Mouse (Mus musculus) liver, postnatal 0 days (tissue): ENCODE results near the gene Tm2d3. TPM values are rescaled to one million over a fixed set of nuclear protein-coding genes. Genes with fewer than 3 reads are reported as not detected.

Source experiments
- ATAC-seq: fragments of 200-750 bp; cut with Nextera tagmentation; 2 replicates; pipeline ENCODE4 v1.8.0; 2017; ENCODE audit warnings: mild to moderate bottlenecking, moderate library complexity
- DNase-seq: peaks from one replicate; pipeline ENCODE4 v3.0.0-alpha.2; 2016
- H3K27ac ChIP-seq: fragments of 300-500 bp; sonication (generic); 2 replicates; pipeline ENCODE4 v1.5.1; 2014; ENCODE audit warnings: antibody characterized with exemption, moderate library complexity, mild to moderate bottlenecking, low read depth
- H3K27me3 ChIP-seq: fragments of 300-500 bp; sonication (generic); 2 replicates; pipeline ENCODE4 v1.6.1; 2014; ENCODE audit warnings: low read length, control low read depth, mixed read lengths; ENCODE audit not compliant: insufficient read depth
- H3K36me3 ChIP-seq: fragments of 300-500 bp; sonication (generic); replicated peaks from 2 replicates; pipeline ENCODE4 v1.6.1; 2014; ENCODE audit warnings: mild to moderate bottlenecking, control low read depth, low read length, moderate library complexity, mixed read lengths; ENCODE audit not compliant: insufficient read depth
- H3K4me1 ChIP-seq: fragments of 300-500 bp; sonication (generic); 2 replicates; pipeline ENCODE4 v1.6.1; 2014; ENCODE audit warnings: antibody characterized with exemption, mild to moderate bottlenecking, control low read depth; ENCODE audit not compliant: insufficient read depth
- H3K4me2 ChIP-seq: fragments of 300-500 bp; sonication (generic); 2 replicates; pipeline ENCODE4 v1.6.1; 2014; ENCODE audit warnings: low read depth, mild to moderate bottlenecking, low read length, moderate library complexity, mixed read lengths
- H3K4me3 ChIP-seq: fragments of 300-500 bp; sonication (generic); 2 replicates; pipeline ENCODE4 v1.5.1; 2014; ENCODE audit warnings: low read depth, low read length
- H3K9ac ChIP-seq: fragments of 300-500 bp; sonication (generic); replicated peaks from 2 replicates; pipeline ENCODE4 v1.6.1; 2014; ENCODE audit warnings: mild to moderate bottlenecking, moderate library complexity
- H3K9me3 ChIP-seq: fragments of 300-500 bp; sonication (generic); 2 replicates; pipeline ENCODE4 v1.6.1; 2016; ENCODE audit warnings: mild to moderate bottlenecking, control low read depth, low read length, mixed read lengths
- CTCF ChIP-seq: sonication (generic); IDR thresholded peaks from 2 replicates; pipeline ENCODE4 v1.5.1; 2016; ENCODE audit warnings: antibody characterized with exemption, low read depth
- EP300 ChIP-seq: IDR thresholded peaks from 2 replicates; pipeline ENCODE4 v1.6.1; 2016; ENCODE audit warnings: antibody characterized with exemption, low read depth, mild to moderate bottlenecking
- WGBS: fragments of 180-500 bp; shearing (Covaris S2); extraction: QIAGEN DNeasy Blood & Tissue Kit; methylation state at CpG from one replicate; pipeline ENCODE4 v1.1.7; 2014; ENCODE audit not compliant: insufficient replicate concordance; 5-methylcytosine and 5-hydroxymethylcytosine counted together
- polyA plus RNA-seq: library from polyadenylated mRNA; unstranded; fragments of >200 nt; fragmentation: Nextera tagmentation; extraction: Ambion mirVana; gene quantifications from 2 replicates; pipeline ENCODE4 v1.2.1, GENCODE M21; 2015

The Tm2d3 gene
- polyA plus RNA-seq = 42.8 and 45.0 TPM in 2 replicates

GRCm38 (mm10) chr7:65690869-65691268, at the start of gene Tm2d3:
TSS of gene Tm2d3 (plus strand) at chr7:65691169.
- H3K27me3 ChIP-seq = no peaks in the 10 kb centered on the region
- peaks cover 15% of the 10 kb centered on the region for H3K36me3 ChIP-seq
- H3K27ac ChIP-seq = no peak within 1 kb of the TSS
- no peak within 1 kb of the TSS for H3K4me3 ChIP-seq
- H3K9me3 ChIP-seq = no peaks in the 10 kb centered on the region
- TF ChIP-seq CTCF = no peak
- TF ChIP-seq EP300 = no peak
- 86% methylated on average over 7 of the region's 7 CpGs for WGBS
- ATAC-seq = no peak
- no peak within 1 kb of the TSS for H3K9ac ChIP-seq
- peaks cover 16% of the 10 kb centered on the region for H3K4me1 ChIP-seq
- no peak for DNase-seq
- no peak within 1 kb of the TSS for H3K4me2 ChIP-seq

GRCm38 (mm10) chr7:65642371-65643304, 48.3 kb upstream of the Tm2d3 start:
- no peak for DNase-seq
- ATAC-seq = no peak
- Histone ChIP-seq H3K36me3 (no peaks in the 10 kb centered on the region; the same call in 1 of the 2 replicates), H3K9me3 (no peaks in the 10 kb centered on the region), H3K27me3 (0 out of 2 replicates have a peak, but pooled peaks cover 6% of the 10 kb centered on the region), H3K9ac (no peak overlapping the region), H3K4me1 (peaks cover 20% of the 10 kb centered on the region), H3K27ac (no peak overlapping the region), H3K4me3 (no peak overlapping the region), H3K4me2 (no peak overlapping the region)
- peak; percentile 71 for TF ChIP-seq CTCF
- TF ChIP-seq EP300 = no peak
- WGBS = 59% methylated on average over 6 of the region's 6 CpGs

- H3K9me3 ChIP-seq = no peaks in the 10 kb centered on the region
- TF ChIP-seq CTCF (peak; percentile 17; the same call in 1 of the 2 replicates), EP300 (no peak)
- WGBS = 44% methylated on average over 6 of the region's 6 CpGs
- peak overlapping the region; percentile 81 for H3K4me3 ChIP-seq
- H3K36me3 ChIP-seq = peaks cover 6% of the 10 kb centered on the region
- no peak overlapping the region for H3K9ac ChIP-seq
- H3K27me3 ChIP-seq = 0 out of 2 replicates have a peak, but pooled peaks cover 6% of the 10 kb centered on the region
- DNase-seq (no peak), ATAC-seq (no peak)
- no peak overlapping the region for H3K27ac ChIP-seq
- peak overlapping the region; percentile 79 for H3K4me2 ChIP-seq
- peaks cover 15% of the 10 kb centered on the region for H3K4me1 ChIP-seq
These were observed 47.0 kb upstream of the Tm2d3 start for GRCm38 (mm10) chr7:65643861-65644421.

GRCm38 (mm10) chr7:65644643-65645351, 46.2 kb upstream of the Tm2d3 start, which contains the start of gene Tarsl2:
TSS of gene Tarsl2 (plus strand) at chr7:65644898.
- peaks cover 9% of the 10 kb centered on the region for H3K4me1 ChIP-seq
- WGBS = under 1% methylated on average over 53 of the region's 64 CpGs
- peak within 1 kb of the TSS; percentile 79 for H3K4me2 ChIP-seq
- TF ChIP-seq EP300 = no peak
- TF ChIP-seq CTCF = peak; percentile 49
- H3K36me3 ChIP-seq = peaks cover 6% of the 10 kb centered on the region
- peak within 1 kb of the TSS; percentile 81 for H3K4me3 ChIP-seq
- peak; percentile 100 for DNase-seq
- H3K9ac ChIP-seq = peak within 1 kb of the TSS; percentile 70
- H3K27ac ChIP-seq = peak within 1 kb of the TSS; percentile 77
- ATAC-seq = peak; percentile 93
- no peaks in the 10 kb centered on the region for H3K9me3 ChIP-seq
- 0 out of 2 replicates have a peak, but pooled peaks cover 6% of the 10 kb centered on the region for H3K27me3 ChIP-seq

- Histone ChIP-seq H3K27ac (no peak overlapping the region), H3K4me3 (peak overlapping the region; percentile 81), H3K36me3 (peaks cover 11% of the 10 kb centered on the region), H3K4me2 (peak overlapping the region; percentile 79), H3K9ac (peak overlapping the region; percentile 46), H3K9me3 (no peaks in the 10 kb centered on the region), H3K4me1 (peaks cover 7% of the 10 kb centered on the region), H3K27me3 (0 out of 2 replicates have a peak, but pooled peaks cover 6% of the 10 kb centered on the region)
- TF ChIP-seq EP300 (no peak), CTCF (no peak)
- no peak for DNase-seq
- WGBS = 73% methylated on average over 8 of the region's 8 CpGs
- no peak for ATAC-seq
These were observed 45.0 kb upstream of the Tm2d3 start for GRCm38 (mm10) chr7:65645996-65646395.

- Histone ChIP-seq H3K27me3 (no peaks in the 10 kb centered on the region), H3K27ac (no peak overlapping the region), H3K4me1 (peaks cover 4% of the 10 kb centered on the region; the same call in 1 of the 2 replicates), H3K4me2 (no peak overlapping the region), H3K9ac (no peak overlapping the region), H3K36me3 (peaks cover 30% of the 10 kb centered on the region), H3K9me3 (no peaks in the 10 kb centered on the region), H3K4me3 (no peak overlapping the region)
- 82% methylated on average over 4 of the region's 4 CpGs for WGBS
- TF ChIP-seq EP300 (no peak), CTCF (no peak)
- DNase-seq = no peak
- no peak for ATAC-seq
These were observed 40.3 kb upstream of the Tm2d3 start for GRCm38 (mm10) chr7:65650662-65651061.
